Mouse (Mus musculus): ENCODE results near the gene Icosl.
A peak's percentile ranks its signal among the peaks of the same experiment; 100 is the strongest.
"Not testable (repeated sequence)": the region's sequence is repeated elsewhere in the genome, so short reads cannot be mapped to it uniquely, and the experiment has no call there.

The Icosl gene

GRCm38 (mm10) chr10:78074977-78075376 is 5.9 kb downstream of the Icosl start:
- DNase-seq (ENCODE audit: low spot score in 2 of 2): no peak

GRCm38 (mm10) chr10:78077862-78078261 is 8.8 kb downstream of the Icosl start:
- no peak for DNase-seq (ENCODE audit: low spot score in 2 of 2)

DNA sequence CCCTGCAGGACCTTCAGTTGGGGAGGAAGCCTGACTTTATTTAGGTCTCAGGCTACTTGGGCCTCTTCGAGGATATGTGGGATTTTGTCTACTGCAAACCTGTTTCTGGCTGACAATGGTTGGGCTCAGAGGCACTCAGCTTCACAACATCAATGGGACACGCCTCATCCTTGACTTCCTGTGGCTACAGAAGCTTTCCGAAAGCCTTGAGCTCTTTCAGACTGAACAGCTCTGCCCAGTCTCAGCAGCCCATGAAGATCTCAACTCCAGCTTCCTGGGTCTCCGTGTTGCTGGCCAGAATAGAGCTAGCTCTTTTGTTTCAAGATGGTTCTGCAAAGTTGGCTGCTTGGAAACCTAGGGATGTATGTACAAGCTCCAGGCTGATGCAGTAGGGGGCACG is 9.2 kb downstream of the Icosl start:
- DNase-seq (ENCODE audit: low spot score in 2 of 2): no peak

- no peak for DNase-seq (ENCODE audit: low spot score in 2 of 2)
Measured at GRCm38 (mm10) chr10:78079955-78080591, 11.0 kb downstream of the Icosl start.

GRCm38 (mm10) chr10:78084073-78084472 is 15.0 kb downstream of the Icosl start:
- DNase-seq (ENCODE audit: low spot score in 2 of 2): no peak

- DNase-seq (ENCODE audit: low spot score in 2 of 2): no peak
Measured at GRCm38 (mm10) chr10:78085711-78086110, 16.6 kb downstream of the Icosl start.

DNA sequence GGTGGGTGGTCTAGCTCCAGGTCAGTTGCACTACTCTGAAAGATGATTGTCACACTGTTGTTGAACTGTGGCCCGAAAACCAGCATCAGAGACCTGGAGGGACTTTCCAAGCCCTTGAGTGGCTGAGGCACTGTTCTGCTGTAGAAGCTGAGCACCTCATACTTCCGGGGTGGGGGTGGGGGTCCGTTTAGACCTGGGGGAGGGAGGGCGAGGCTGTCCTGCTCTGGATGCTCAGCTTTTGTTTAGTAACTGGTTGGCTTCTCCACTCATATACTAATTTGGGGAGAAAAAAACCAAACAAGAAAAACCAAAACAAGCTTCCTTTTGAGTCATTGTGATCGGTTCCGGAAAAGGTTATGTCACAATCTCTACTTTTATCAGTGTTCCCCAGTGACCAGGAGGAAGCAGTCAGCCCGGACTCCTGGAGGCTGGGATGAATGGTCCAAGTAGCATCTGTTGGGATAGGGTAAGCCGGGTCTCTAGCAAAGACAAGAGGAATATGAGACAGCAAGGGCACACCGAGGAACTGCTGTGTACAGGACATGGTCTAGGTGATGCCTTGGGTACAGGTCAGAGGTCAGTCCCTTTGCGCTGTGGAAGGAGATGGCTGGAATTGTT is 17.5 kb downstream of the Icosl start:
- no peak for DNase-seq (ENCODE audit: low spot score in 2 of 2)

DNA sequence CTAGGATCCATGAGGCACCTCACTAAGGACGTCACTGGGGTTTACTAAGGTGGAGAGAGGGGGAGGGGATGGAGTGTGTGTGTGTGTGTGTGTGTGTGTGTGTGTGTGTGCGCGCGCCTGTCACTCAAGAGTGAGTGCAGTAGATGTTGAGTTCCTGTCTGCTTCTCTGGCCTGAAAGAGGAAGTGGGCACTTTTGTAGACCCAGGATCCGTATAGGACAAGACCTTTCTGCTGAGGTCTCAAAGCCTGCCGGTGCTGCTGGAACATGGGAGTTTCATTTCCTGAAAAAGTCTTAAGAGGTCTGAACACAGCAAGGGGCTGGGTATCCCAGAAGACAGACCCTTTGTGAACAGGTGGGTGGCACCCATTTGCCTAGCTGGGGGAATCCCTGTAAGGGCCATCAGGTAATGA is 18.0 kb downstream of the Icosl start:
- DNase-seq (ENCODE audit: low spot score in 2 of 2): no peak

- no peak for DNase-seq (ENCODE audit: low spot score in 2 of 2)
Measured at GRCm38 (mm10) chr10:78090246-78090645, 21.1 kb downstream of the Icosl start.

- DNase-seq (ENCODE audit: low spot score in 2 of 2): no peak
Measured at GRCm38 (mm10) chr10:78090706-78091491, 21.8 kb downstream of the Icosl start.

DNA sequence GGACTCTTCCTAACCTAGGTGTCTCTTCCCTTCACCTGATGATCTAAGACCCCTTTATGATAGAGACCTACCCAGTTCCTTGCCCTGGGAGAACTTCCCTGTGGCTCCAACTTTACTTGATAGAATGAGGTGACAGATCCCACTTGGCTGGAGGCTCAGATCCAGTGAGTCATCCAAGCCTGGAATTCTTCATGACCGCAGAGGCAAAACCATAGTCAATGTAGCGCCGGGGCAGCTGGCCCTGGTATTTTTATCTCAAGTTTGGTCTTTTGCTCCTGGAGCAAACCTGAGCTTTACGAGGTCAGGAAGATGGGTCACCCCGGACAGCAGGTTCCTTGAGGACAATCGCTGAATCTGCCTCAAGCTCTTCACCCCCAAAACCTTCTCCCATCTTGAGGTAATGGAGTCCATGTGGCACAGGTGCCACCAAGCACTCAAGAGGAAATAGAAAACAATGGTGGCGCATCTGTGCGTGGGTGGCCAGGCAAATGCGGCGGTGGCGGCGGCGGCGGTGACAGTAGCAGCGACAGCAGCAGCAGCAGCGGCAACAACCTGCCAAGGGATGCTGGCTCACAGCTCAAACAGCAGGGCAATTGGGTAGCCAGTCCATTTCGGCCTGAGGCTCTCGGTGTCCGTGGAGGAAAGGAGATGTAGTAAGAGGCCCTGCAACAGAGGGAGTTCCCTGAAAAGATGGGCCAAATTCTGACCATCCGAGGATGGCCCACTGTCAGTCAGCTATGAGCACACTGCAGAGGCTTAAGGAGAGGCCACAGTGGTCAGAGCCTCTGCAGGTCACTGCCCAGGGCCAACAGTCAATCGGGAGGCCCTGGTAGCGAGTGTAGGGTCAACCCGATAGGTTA is 23.0 kb downstream of the Icosl start:
- no peak for DNase-seq (ENCODE audit: low spot score in 2 of 2)

DNA sequence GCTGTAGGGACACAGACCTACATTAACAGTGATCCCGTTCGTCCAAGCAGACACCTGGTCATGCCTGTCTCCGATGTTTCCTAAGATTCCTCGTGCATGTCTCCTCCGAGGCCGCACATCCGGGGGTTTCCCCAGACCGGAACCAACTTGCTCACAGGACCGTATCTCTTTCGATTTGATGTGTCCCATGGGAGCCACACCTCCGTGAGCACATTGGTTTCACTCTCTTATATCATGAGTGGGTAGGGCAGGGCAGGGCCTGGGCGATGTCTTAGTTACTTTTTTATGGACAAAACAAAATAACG is 23.6 kb downstream of the Icosl start:
- no peak for DNase-seq (ENCODE audit: low spot score in 2 of 2)

GRCm38 (mm10) chr10:78095221-78095620 is 26.1 kb downstream of the Icosl start:
- DNase-seq (ENCODE audit: low spot score in 2 of 2): no peak

DNA sequence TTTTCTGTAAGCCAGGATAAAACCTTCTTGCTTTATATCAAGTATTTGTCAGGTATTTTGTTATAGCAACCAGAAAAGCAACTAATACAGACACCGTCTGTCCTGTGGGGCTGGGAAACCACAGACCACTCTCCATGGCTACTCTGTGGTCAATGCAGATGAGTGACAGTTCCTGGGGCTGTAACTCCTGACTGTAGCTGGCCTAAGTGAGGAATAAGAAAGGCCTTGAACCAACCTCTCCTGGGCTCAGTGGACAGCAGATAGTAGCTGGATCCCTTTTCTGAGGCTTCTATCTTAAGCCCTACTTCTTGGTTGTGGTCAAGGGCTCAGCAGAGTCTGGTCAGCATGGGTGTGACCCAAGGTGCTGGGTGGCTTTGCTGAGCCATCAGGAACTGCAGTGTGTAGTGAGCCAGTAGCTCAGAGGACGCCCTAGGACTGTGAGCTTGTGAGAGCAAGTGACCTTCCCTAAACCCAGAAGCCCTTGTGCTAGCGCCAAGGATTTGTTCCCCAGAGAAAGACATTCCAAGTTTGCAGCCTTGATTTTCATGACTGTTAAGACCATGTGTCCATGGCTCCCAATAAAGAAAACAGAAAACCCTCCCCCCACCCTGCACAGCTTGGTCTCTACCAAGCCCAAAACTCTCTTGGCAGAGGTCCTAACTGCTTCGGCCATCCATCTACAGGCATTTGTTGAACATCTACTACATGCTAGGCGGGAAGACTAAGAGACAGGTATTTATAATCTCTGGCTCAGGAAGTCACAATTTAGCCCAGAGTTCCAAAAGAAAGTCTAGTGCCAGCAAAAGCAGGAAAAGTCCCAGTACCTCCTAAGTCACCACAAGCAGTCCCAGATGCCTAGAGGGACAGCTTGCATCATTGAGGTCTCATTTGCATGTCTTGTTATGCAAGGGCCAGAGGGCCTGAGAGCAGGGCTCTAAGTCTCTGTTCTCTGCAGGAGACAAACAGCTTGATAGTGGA is 27.1 kb downstream of the Icosl start:
- no peak for DNase-seq (ENCODE audit: low spot score in 2 of 2)

DNA sequence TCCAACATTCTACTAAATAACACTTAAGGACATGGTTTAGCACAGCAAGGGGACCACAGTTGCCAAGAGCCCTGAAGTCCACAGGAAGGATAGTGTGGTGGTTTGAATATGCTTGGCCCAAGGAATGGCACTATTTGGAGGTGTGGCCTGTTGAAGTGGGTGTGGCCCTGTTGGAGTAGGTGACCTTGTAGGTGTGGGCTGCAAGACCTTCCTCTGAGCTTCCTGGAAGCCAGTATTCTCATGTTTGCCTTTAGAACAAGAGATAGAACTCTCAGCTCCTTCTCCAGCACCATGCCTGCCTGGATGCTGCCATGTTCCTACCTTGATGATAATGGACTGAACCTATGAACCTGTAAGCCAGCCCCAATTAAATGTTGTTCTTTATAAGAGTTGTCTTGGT is 30.8 kb downstream of the Icosl start:
- not testable (repeated sequence) for DNase-seq (ENCODE audit: low spot score in 2 of 2)

DNA sequence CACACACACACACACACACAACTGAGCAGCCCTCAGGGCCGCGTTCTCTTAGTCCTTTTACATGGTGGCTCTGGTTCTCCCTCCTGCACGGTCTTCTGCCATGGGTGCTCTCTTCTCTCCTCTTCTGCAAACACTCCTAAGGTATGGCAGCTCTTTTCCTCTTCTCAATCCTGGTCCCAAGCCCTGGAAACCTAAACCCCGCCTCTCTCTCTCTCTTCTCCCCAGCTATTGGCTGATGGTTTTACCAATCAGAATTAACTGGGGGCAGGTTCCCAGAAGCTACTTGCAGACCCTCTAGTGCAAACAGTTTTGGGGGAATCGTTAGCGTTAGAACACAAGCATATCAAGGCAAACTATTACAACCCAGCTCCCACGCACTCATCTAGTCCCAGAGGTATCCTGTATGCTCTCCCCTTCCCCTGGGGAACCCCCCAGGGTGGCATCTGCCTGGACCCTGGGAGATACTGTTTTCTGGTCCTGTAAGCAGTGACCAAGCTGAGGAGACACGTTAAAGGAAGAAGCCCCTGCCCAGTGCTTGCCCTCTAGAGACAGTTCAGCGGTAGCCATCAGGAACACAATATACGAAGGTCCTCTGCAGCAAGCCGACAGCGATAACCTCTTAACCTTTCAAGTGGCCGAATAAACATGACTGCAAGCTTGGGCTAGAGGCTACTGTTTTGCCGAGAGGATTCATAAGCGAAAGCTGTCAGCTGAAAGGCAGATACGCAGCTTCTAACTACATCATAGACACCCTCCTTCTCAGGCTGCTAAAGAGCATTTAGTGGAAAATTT is 32.1 kb downstream of the Icosl start:
- no peak for DNase-seq (ENCODE audit: low spot score in 2 of 2)

- DNase-seq (ENCODE audit: low spot score in 2 of 2): no peak
Measured at GRCm38 (mm10) chr10:78104555-78105490, 35.7 kb downstream of the Icosl start.

GRCm38 (mm10) chr10:78105548-78105947 is 36.4 kb downstream of the Icosl start:
- peak; percentile 11 to 12 for DNase-seq (ENCODE audit: low spot score in 2 of 2)

DNA sequence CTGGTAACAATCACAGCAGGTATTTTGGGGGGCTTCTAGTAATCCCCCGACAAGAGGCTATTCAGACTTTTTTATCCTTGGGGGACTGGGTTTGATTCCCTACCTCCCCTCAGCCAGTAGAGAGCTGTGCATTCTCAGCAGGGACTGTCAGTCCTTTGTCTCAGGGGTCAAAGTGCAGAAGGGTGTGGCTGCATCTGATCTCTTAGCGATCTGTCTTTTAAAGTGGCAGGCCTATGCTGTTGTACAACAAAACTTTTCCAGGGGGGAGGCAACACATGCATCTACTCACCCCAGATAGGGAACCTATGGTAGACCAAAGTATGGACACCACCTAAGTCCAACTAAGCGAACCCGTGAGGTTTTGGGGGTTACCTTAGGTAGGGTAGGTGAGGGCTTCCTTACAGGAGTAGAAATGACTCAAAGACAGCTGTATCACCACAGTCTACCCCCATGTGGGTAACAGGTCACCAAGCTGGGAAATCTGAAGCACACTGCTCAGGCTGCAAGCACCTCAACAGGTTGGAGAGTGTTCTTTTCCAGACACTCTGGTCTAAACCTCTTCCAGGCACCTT is 45.5 kb downstream of the Icosl start:
- DNase-seq (ENCODE audit: low spot score in 2 of 2): no peak
